Mouse (Mus musculus) C2C12 (cell line): ENCODE results near the gene Hirip3.

Experiments
- CEBPB ChIP-seq: IDR thresholded peaks from one replicate; pipeline ENCODE4 v1.6.1; 2011; ENCODE audit warnings: low read depth, mild to moderate bottlenecking, control low read depth, moderate library complexity
- CTCF ChIP-seq: IDR thresholded peaks from one replicate; pipeline ENCODE4 v1.5.1; 2011; ENCODE audit not compliant: control insufficient read depth, insufficient read depth, insufficient read length
- FOSL1 ChIP-seq: IDR thresholded peaks from one replicate; pipeline ENCODE4 v1.8.0; 2011; ENCODE audit warnings: mild to moderate bottlenecking, low read length; ENCODE audit not compliant: poor library complexity, insufficient read depth, severe bottlenecking
- MAX ChIP-seq: IDR thresholded peaks from one replicate; pipeline ENCODE4 v1.6.1; 2011; ENCODE audit warnings: mild to moderate bottlenecking, control low read depth
- MYOD1 ChIP-seq: IDR thresholded peaks from one replicate; pipeline ENCODE4 v1.6.1; 2011; ENCODE audit warnings: low read depth; ENCODE audit not compliant: control insufficient read depth, insufficient read length
- MYOG ChIP-seq: IDR thresholded peaks from one replicate; pipeline ENCODE4 v1.6.1; 2011; ENCODE audit not compliant: control insufficient read depth, insufficient read length; ENCODE audit errors: extremely low read depth

- TF ChIP-seq CTCF = no peak
- TF ChIP-seq FOSL1 = no peak
- no peak for TF ChIP-seq CEBPB
- no peak for TF ChIP-seq MAX
- TF ChIP-seq MYOG = no peak
- TF ChIP-seq MYOD1 = no peak
Observed at GRCm38 (mm10) chr7:126870520-126870891, 8.7 kb downstream of the Hirip3 start.
